Mouse (Mus musculus): Measurements from ENCODE around the gene C2cd6. TPM values are rescaled to one million over a fixed set of nuclear protein-coding genes. Genes with fewer than 3 reads are reported as not detected.

C2cd6 gene
- total and polyA plus RNA-seq, 3 experiments, result not detected

- no peaks in the 10 kb centered on the region for H3K4me1 ChIP-seq (ENCODE audit: control insufficient read depth in 1 of 2, insufficient read depth in 2 of 2, low read length in 2 of 2)
- TF ChIP-seq CTCF (IDR thresholded peaks at IDR 0.05 in 2 of 3, conservative IDR thresholded peaks at IDR 0.05 in 1 of 3; ENCODE audit: control insufficient read depth in 1 of 3, insufficient read depth in 1 of 3, low read depth in 2 of 3, low read length in 3 of 3, poor library complexity in 1 of 3, severe bottlenecking in 1 of 3) (no peak), NELFE (IDR thresholded peaks at IDR 0.05; ENCODE audit: low read depth, low read length) (no peak), KAT2A (conservative IDR thresholded peaks at IDR 0.05; ENCODE audit: low read depth, low read length) (no peak), BHLHE40 (IDR thresholded peaks at IDR 0.05; ENCODE audit: borderline replicate concordance, low read depth, low read length) (no peak), MYB (IDR thresholded peaks at IDR 0.05; ENCODE audit: low read depth, low read length) (no peak), MYC (IDR thresholded peaks at IDR 0.05; ENCODE audit: low read depth, low read length) (no peak), RCOR1 (IDR thresholded peaks at IDR 0.05; ENCODE audit: low read depth, low read length) (no peak), ZKSCAN1 (IDR thresholded peaks at IDR 0.05; ENCODE audit: low read depth, low read length) (no peak), ZC3H11A (IDR thresholded peaks at IDR 0.05; ENCODE audit: low read depth, low read length) (no peak), GATA1 (IDR thresholded peaks at IDR 0.05; ENCODE audit: low read depth, low read length) (no peak), JUND (IDR thresholded peaks at IDR 0.05; ENCODE audit: low read depth, low read length) (no peak), TCF12 (IDR thresholded peaks at IDR 0.05; ENCODE audit: low read depth, low read length) (no peak), POLR2AphosphoS5 (IDR thresholded peaks at IDR 0.05; ENCODE audit: borderline replicate concordance, low read depth, low read length) (no peak), SIN3A (IDR thresholded peaks at IDR 0.05; ENCODE audit: low read length) (no peak), MAFK (IDR thresholded peaks at IDR 0.05; ENCODE audit: borderline replicate concordance, low read depth, low read length) (no peak), ZMIZ1 (IDR thresholded peaks at IDR 0.05; ENCODE audit: low read depth, low read length) (no peak), E2F4 (IDR thresholded peaks at IDR 0.05; ENCODE audit: borderline replicate concordance, low read depth, low read length) (no peak), SMC3 (IDR thresholded peaks at IDR 0.05; ENCODE audit: low read depth, low read length) (no peak)
- H3K36me3 ChIP-seq (ENCODE audit: control insufficient read depth in 1 of 2, insufficient read depth in 2 of 2, low read length in 2 of 2), result no peaks in the 10 kb centered on the region
- peaks cover 9 to 15% of the 10 kb centered on the region in 2 experiments; a peak in 3 of 4 replicates for H3K27me3 ChIP-seq (ENCODE audit: control insufficient read depth in 1 of 2, insufficient read depth in 2 of 2, low read length in 2 of 2)
- no peak overlapping the region for H3K4me3 ChIP-seq (ENCODE audit: control insufficient read depth in 1 of 2, insufficient read depth in 1 of 2, low read depth in 2 of 2, low read length in 2 of 2)
- DNase-seq (ENCODE audit: low read depth, low spot score), result no peak
- H3K27ac ChIP-seq (ENCODE audit: control insufficient read depth, low read depth, low read length), result no peak overlapping the region
- no peaks in the 10 kb centered on the region for H3K9me3 ChIP-seq (replicated peaks; ENCODE audit: insufficient read depth, low read length)
- H3K9ac ChIP-seq (ENCODE audit: control insufficient read depth, low read depth, low read length, poor library complexity, severe bottlenecking), result no peak overlapping the region
- H3K79me2 ChIP-seq (ENCODE audit: control insufficient read depth, insufficient read depth, low read length, poor library complexity), result no peaks in the 10 kb centered on the region
Measured at GRCm38 (mm10) chr1:59134419-59134818, 39.7 kb upstream of the C2cd6 start.

GRCm38 (mm10) chr1:59128879-59129278 lies 34.2 kb upstream of the C2cd6 start:
- TF ChIP-seq TAL1 (IDR thresholded peaks at IDR 0.05; ENCODE audit: low read length), result no peak
- no peak for TF ChIP-seq KAT2A (conservative IDR thresholded peaks at IDR 0.05; ENCODE audit: low read depth, low read length)
- no peak for TF ChIP-seq BHLHE40 (IDR thresholded peaks at IDR 0.05; ENCODE audit: borderline replicate concordance, low read depth, low read length)
- TF ChIP-seq UBTF (IDR thresholded peaks at IDR 0.05; ENCODE audit: borderline replicate concordance, insufficient read depth, low read depth, low read length), result no peak
- no peak for TF ChIP-seq MAZ (IDR thresholded peaks at IDR 0.05; ENCODE audit: low read depth, low read length)
- TF ChIP-seq TBP (IDR thresholded peaks at IDR 0.05; ENCODE audit: low read depth, low read length), result no peak
- TF ChIP-seq CHD2 (IDR thresholded peaks at IDR 0.05; ENCODE audit: low read length), result no peak
- TF ChIP-seq ETS1 (IDR thresholded peaks at IDR 0.05; ENCODE audit: low read depth, low read length), result no peak
- TF ChIP-seq MYC (IDR thresholded peaks at IDR 0.05; ENCODE audit: low read depth, low read length), result no peak
- no peak for TF ChIP-seq USF1 (IDR thresholded peaks at IDR 0.05; ENCODE audit: low read depth, low read length)
- TF ChIP-seq RCOR1 (IDR thresholded peaks at IDR 0.05; ENCODE audit: low read depth, low read length), result no peak
- TF ChIP-seq SMC3 (IDR thresholded peaks at IDR 0.05; ENCODE audit: low read depth, low read length), result no peak
- TF ChIP-seq POLR2AphosphoS5 (IDR thresholded peaks at IDR 0.05; ENCODE audit: borderline replicate concordance, low read depth, low read length), result no peak
- no peak for TF ChIP-seq MEF2A (IDR thresholded peaks at IDR 0.05; ENCODE audit: extremely low read depth, insufficient replicate concordance, low read depth, low read length, poor library complexity, severe bottlenecking)
- TF ChIP-seq JUND (IDR thresholded peaks at IDR 0.05; ENCODE audit: low read depth, low read length), result no peak
- no peak for TF ChIP-seq ZMIZ1 (IDR thresholded peaks at IDR 0.05; ENCODE audit: low read depth, low read length)
- no peak for TF ChIP-seq NELFE (IDR thresholded peaks at IDR 0.05; ENCODE audit: low read depth, low read length)
- no peak for TF ChIP-seq SIN3A (IDR thresholded peaks at IDR 0.05; ENCODE audit: low read length)
- TF ChIP-seq NRF1 (IDR thresholded peaks at IDR 0.05; ENCODE audit: insufficient read depth, low read depth, low read length, poor library complexity, severe bottlenecking), result no peak
- no peak for TF ChIP-seq POLR2AphosphoS2 (IDR thresholded peaks at IDR 0.05; ENCODE audit: low read length)
- Histone ChIP-seq H3K27me3 (ENCODE audit: control insufficient read depth in 1 of 2, insufficient read depth in 2 of 2, low read length in 2 of 2) (peaks cover 11 to 17% of the 10 kb centered on the region in 2 experiments; a peak in 3 of 4 replicates), H3K36me3 (ENCODE audit: control insufficient read depth in 1 of 2, insufficient read depth in 2 of 2, low read length in 2 of 2) (no peaks in the 10 kb centered on the region), H3K4me1 (ENCODE audit: control insufficient read depth in 1 of 2, insufficient read depth in 2 of 2, low read length in 2 of 2) (no peaks in the 10 kb centered on the region), H3K27ac (ENCODE audit: control insufficient read depth, low read depth, low read length) (no peak overlapping the region), H3K9ac (ENCODE audit: control insufficient read depth, low read depth, low read length, poor library complexity, severe bottlenecking) (no peak overlapping the region), H3K4me3 (ENCODE audit: control insufficient read depth in 1 of 2, insufficient read depth in 1 of 2, low read depth in 2 of 2, low read length in 2 of 2) (no peak overlapping the region), H3K9me3 (replicated peaks; ENCODE audit: insufficient read depth, low read length) (no peaks in the 10 kb centered on the region), H3K79me2 (ENCODE audit: control insufficient read depth, insufficient read depth, low read length, poor library complexity) (no peaks in the 10 kb centered on the region)
- DNase-seq (ENCODE audit: low read depth, low spot score), result no peak

Data from MEL (cell line).